Mouse (Mus musculus) thymus, postnatal 25 days (tissue): ENCODE data around the gene Lekr1.

Source experiments
- DNase-seq: peaks from one replicate; pipeline ENCODE4 v3.0.0; 2022

The Lekr1 gene

DNA sequence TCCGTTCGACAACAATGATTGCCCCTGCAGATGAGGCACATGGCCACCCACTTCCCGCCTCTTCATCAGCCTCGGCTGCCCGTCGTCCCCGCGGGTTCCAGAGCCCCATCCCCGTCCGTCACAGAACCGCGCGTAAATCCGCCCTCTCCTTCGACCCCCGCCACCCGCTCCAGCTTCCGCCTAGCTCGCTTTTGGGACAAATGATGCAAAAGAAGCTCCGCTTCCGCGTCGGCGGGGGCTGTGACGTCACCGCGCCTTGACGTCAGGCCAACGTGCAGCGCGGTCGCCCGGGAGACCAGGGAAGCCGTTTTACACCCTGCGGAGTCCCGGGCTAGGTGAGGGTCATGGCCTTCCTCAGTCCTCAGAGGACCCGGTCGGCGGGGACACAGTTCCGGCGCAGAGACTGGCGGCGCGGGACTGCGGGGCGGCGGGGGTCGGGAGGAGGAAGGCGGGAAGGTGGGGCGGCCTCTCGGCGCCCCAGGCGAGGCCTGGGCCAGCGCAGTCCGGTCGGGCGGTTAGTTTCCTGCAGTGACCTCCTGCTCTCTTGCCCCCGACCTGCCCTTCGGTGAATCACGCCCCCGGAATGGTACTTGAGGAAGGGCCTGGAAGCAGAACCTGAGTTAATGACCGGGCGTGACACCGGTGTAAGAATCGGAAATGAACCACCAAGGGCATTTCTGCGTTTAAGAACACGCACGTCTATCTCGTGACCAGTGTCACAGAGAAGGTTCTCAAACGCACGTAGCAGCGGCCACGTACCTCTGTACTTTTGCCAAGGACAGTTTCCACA, at the start of gene Lekr1:
Gene Lekr1, plus strand, starts transcription at position 252 of the 790 bp plus-strand sequence.
- peak; percentile 93 for DNase-seq

DNA sequence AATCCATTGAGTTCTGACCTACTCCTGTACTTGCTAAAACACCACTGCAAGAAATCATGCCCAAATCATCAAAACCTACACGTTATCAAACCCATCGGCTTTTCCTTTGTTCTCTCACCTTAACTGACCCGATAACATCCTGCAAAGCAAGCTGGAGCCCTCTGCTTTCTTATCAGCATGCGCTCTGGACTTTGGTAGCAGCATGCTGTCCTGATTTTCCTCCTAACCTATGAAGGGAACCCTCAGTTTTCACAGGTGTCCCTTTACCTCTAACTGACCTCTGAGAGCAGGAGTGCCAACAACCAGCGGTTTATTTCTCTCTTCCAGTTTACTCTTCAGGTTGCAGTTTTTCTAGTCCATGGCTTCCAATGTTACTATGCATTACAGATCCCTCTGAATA, 48.5 kb upstream of the Lekr1 start:
- DNase-seq = no peak

DNA sequence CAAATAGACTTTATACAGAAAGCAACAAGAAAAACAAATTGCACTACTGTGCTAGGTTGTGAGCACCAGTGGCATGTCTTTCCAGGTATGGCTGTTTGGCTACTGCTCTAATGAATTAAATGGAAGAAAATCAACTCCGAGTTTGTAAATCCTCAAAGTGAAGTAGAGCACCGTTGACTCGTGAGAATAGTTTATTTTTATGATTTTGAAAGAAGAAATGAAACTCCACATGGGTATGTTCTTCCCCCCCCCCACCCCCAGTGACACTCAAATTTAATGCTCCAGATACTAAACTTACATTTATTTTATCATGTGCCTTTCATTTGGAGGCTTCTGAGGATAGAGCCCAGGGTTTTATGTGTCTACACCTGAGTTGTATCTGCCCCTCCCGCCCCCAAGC, 46.7 kb upstream of the Lekr1 start:
- DNase-seq = no peak

DNA sequence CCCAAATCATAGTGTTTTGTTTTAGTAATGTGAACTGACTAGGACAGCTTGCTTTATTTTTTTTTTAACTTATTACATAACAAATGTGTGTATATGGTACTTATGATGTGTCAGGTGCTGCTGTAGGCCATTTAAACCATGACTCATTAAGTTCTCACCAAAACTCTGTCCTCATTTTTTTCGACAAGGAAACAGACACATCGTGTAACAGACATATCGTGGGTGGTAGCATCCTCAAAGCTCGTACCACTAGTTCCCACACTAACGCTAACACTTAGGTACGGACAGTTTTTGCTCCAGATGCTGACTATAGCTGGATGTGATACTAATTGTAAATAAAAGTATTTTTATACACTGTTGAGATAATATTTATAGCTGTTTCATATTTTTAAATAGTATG, 43.0 kb upstream of the Lekr1 start:
- no peak for DNase-seq

DNA sequence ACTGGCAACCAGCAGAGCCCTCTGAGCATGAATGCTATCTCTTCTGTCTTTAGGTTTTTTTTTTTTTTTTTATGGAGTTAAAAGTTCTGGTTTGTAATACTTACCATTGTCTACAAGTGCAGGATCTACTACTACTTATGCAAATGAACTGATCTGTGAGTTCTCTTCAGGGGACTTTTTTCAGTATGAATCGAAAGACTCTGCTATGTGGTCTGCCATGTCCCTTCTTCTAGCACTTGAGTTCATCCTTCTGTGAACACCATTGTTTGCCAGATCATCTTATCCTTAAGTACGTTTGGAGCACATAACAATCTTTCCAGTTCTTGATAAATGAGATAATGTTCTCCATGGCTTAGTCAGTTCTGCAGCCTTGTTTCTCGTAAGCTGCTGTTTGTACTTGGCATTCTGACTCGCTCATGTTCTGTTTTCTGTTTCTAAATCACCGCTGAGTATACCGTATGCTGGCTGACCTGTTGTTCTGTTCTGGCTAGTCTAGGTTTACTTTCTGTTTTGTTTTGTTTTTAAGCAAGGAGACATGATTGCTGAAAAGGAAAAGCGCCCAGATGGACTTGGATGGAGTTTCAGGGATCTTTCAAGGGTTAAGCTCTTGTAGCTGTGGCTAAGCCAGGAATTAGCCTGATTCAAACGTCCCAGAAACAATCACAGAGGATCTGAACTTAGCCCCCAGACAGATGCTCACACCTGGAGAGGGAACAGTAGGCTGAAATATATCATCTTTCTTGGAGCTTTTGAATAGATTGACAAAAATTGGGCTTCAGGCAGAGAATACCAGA, 40.3 kb upstream of the Lekr1 start:
- no peak for DNase-seq

DNA sequence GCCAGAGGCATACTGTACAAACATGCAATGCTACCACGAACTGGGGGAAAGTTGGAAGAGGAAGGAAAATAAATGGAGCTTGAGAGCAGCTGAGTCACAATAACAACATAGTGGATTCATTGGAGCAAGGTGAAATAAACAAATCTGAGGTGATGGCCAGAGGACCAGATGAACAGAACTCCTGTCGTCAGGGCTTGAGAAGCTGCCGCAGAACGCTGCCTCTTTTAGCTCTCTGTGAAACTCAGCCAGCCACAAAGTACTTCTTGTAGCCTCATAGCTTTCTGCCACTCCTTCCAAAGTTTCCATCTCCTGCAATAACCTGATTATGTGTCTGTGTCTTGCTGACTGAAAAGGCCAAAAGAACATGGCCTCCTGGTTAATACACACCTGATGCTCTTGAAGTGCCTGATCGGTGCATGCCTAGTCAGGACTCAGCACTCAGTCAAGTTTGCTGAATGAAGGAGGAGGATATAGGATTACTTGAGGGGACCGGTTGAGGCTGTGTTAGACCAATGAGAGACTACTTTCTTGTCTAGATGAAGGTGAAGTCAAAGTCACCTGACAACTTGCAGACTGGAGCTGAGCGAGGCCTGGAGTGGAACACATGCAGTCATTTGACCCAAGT, 39.6 kb upstream of the Lekr1 start:
- DNase-seq = no peak

DNA sequence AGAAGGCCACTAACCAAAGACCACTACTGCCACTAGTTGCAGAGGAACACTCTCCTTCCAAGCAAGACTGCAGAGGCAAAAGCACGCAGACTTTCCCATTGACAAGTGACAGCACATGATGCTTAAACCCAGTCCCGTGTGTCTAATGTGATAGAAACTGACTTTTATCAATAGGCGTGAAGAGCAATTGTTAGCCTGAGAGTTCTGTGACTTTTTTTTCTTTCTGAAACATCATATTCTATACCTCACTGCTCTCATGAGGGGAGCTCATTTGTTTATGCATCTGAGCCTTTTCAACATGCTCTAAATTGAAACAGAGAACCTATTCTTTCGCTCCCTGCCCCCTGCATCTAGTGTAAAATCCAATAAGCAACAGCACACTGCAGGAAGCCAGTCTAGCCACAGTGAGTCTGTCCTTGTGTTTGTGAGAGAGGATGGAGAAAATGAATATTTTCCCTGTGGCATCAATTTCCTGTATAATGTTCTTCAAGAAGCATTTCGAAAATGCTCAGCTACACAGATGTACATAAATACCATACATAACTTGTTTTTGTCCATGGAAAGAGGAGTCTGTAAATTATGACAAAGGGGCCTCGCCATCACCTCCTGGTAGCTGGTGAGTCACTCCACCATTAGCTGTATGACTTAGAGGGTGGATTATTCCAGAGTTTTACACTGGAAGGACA, 38.9 kb upstream of the Lekr1 start:
- DNase-seq = no peak

DNA sequence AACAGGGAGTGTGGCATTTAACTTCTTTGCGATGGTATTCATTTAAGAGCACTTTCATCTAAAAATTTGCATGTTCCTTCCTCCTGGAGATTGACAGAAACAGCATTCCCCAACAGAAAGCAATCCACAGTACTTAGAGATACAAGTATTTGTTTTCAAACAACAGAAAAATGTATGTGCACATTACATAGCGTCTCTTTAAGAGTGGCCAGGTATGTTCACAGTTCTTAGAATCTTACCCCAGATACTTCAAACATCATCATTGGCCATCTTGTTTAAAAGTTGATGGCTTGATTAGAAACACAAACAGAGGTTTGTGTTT, 38.4 kb upstream of the Lekr1 start:
- no peak for DNase-seq

DNA sequence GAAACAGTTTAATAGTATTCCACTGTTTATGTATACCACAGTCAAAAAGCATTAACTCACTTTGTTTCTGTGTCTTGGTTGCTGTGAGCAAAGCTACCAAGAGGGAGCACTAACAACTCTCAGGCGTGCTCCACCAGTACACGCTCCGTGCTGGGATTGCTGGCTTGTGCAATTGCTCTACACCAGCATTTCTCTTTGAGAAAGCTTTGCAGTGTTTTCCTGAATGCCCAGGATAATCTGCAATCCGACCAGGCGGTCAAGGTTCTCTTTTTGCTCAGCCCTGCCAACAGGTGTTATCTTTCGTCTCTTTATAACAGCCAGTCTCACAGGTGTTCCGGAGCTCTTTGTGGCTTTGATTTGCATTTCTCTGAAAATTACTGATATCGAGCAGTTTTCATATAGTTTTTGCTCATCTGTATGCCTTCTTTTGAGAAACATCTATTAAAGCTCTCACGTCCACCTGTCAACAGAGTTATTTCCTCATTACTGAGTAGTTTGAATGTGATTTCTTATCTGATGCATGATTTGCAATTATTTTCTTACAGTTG, 36.4 kb upstream of the Lekr1 start:
- no peak for DNase-seq

DNA sequence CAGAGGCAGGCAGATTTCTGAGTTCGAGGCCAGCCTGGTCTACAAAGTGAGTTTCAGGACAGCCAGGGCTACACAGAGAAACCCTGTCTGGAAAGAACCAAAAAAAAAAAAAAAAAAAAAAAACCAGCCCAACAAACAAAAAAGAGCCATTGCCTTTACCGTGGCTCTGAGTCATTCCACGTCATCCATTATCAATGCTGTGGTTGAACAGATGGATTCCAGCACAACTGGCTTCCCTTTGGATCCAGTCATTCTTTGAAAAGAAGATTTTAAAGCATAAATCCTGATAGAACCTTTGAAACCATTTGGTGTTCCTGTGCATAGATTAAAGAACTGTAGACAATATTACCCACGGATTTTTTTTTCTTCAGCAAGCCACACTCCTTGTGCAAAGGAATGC, 32.4 kb upstream of the Lekr1 start:
- DNase-seq = no peak

DNA sequence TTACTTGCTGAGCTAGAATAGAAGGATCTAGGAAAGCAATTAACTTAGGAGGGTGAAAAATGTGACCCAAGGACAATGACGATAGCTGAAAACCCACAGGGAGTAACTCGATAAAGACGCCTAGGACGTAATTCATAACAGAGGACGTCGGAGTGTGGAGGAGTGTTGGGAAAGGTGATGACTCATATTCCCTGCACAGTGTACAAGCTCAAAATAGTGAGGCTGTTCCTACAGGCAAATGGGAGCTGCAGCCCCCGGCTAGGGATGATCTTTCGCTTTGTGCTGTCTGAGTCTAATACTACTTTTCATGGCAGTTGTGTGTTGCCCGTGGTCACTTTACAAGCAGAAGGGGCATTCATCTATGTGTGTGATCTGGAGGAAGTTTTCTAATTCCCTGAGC, 30.0 kb upstream of the Lekr1 start:
- no peak for DNase-seq

DNA sequence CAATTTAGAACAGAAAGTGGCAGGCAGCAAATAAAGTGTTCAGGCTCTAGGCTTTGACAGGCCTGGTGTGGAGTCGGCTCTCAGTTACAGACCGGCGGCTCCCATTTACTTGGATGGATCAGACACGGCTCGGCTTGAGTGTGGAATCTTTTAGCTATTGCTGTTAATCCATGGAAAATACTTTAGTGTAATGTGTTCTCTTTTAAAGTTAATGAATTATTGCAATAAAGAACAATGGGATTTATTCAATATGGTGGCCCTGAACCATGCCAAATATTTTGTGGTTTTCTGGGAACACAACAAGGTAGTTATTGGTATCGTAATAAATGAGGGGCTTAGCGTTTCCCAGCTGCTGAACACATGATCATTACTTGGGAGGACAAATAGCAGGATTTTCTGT, 28.7 kb upstream of the Lekr1 start:
- no peak for DNase-seq

DNA sequence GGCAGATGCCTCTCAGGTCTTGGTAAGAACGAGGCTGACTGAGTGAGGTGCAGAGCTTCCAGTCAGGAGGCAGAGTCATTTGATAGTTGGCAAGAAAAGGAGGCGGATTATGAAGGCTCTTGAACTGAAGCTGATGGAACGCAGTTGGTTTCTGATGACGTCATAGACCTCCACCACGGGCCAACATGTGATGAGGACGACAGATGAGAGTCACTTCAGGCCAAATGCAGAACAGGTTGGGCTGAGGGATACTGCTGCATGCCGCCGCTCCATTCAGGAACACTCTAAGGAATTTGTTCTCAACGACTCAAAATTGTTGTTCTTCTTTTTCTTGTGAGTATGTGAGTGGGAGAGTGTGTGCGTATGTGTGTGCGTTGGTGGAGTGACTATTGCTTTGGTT, 27.1 kb upstream of the Lekr1 start:
- no peak for DNase-seq

DNA sequence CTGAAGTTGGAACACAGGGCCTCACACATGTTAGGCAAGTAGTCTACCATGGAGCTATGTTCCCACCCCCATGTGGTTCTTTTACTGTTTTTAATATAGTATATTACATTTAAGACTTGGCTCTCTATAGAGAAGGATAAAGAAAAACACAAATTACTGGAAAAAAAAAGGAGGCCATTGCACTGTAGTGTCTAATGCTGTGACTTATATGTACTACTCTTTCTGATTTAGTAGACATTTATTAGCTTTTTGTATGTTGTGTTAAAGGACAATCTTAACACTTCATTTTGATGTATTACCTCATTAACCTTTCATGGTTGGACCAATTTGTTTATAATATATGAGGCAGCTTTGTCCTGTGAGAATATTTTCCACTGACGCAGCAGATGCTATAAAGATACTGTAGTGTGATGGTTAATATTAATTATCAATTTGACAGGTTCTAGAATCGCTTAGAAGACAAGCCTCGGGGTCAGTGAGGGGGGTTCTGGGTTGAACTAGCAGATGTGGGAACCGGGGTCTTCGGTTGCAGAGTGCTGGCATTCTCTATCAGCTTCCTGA, 26.5 kb upstream of the Lekr1 start:
- DNase-seq = no peak

DNA sequence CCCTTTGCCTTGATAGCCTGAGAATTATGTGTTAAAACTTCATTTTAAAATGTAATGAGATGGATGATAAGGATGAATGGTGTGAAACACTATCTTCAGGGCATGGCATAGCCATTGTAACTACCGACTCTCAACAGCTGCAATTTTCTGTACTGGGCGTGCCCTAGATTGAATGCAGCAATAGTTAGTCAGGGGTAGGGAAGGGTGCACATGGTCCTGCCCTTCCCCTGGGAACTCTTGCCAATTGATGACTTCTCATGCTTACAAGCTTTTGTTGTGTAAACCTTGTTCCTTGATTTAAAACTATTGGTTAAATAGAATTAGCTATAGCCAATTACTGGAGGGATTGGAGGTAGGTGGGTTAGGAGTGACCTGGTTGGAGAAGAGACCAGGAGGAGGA, 23.1 kb upstream of the Lekr1 start:
- DNase-seq = no peak

DNA sequence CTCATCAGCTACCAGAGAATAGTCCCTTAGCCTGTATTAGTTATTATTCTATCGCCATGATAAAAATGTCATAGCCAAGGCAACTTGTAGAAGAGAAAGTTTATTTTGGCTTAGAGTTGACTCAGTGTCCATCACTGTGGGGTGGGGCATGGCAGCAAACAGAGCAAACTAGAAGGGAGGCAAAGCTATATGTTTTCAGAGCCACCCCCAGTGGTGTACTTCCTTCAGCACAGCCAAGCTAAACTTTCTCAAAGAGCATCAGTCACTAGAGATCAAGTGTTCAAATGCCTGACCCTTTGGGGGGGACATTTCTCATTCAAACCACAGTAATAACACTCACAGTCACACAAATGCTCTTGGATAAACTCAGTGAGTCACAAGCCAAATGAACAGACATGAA, 22.4 kb upstream of the Lekr1 start:
- no peak for DNase-seq

DNA sequence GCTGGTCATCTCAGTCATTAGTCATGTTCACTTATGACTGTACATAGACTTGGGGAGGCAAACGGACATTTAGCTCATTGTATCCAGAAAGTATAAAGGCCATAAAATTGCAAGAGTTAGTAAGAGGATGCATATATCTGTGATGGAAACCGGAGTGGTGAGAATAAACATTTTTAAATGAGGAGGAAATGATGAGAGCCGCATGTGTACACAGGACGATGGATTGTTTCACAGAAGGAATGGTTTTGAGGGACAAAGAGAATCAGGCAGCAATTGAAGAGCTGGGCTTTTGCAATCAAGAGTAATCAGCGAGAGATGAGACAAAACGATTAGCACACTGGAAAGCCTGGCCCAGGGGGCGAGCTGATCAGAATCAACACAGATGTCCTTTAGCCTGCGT, 18.4 kb upstream of the Lekr1 start:
- DNase-seq = no peak

DNA sequence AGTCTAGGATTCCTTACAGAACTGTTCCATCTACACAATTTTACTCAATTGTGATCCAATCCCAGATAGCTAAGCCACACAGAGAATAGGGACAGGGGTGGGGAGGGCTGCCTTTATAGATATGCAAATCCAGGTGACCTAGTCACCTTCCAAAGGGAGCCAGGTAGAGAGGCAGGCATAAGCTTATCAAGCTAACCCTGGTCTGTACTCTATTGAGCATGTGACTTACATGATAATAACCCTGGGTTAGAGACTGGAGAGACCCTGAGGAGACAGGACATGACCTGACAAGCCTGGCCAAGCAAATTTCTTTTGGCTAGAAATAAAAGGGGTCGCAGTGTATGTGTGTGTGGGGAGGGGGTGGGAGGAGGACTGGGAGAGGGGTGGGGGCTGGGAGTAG, 17.1 kb upstream of the Lekr1 start:
- DNase-seq = no peak

DNA sequence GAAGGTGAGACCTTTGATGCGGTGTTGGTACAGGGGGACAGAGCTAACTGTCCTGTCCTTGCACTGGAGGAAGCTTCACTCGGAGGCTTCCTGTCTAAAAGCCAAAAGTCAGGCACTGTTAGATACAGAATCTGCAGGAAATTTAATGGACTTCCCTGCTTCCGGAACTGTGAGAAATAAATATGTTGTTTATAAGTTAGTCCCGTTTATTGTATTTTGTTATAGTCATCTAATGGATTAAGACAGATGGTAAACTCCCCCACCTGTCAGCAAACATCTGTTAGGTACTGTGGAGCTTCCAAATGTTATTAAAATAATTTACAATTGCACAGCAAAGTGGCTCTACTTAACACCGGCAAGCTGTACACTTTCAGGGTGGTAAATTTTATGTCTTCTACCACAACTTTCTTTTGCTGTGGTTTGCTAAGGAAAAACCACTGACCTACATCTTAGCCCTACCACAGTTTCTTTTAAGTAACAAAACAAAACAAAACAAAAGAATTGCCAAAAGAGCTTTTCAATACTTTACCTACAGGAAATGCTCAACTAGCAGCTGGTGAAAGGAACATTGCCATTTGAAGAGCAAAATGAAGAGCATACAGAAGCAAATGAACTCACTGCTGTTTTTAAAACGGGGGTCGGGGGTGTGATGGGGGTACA, 15.7 kb upstream of the Lekr1 start:
- DNase-seq = no peak

DNA sequence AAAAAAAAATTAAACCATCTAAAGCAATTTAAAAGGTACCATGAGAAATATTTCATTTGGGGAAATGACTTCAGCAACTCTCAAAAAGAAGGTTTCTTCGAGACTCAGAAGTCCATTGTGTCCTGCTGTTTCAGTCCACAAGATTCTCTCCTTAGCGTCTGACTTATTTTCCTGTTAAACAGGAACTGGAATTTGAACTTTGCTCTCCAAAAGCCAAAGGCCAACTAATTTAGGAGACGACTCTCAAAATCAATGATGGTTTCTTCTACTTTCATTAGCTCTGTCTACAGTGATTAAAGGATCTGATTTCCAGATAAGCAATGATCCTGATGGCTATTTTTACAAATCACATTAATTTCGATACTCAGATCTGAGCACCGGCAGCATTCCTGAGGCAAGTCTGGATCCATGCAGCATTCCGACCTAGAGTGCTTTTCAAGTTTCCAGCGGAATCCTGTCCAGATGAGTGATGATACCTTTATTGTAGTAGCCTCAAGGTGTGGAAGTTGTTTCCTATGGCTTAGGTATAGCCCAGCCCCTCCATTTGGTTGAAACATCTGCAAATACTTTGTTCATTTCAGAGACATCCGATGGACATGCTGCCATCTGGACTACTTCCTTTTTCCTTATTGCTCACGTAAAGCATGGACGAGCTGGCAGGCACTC, 11.4 kb upstream of the Lekr1 start:
- DNase-seq = no peak

DNA sequence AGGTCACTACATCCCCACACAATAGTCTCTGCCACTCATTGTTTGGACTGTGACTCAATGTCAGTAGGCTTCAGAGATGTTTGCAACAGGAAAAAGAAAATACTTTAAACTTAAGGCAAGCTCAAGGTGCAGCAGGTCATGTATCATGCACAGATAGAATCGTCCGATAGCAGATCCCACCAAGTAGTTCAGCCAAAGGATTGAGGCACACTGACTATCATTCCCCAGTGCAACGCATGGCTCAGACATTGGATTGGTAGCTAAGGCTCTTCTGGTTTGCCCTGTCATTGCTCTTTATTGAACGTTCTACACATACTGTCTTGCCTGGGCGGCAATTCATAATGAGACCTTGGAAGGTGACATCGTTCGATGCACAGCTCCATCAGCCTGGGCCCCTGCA, 9.6 kb upstream of the Lekr1 start:
- no peak for DNase-seq
